ENCODE assay signal across 29 mouse cellular contexts in genomic region chr10:79545891-79546290, GRCm38 (mm10). TPM values are rescaled to one million over a fixed set of nuclear protein-coding genes. Genes with fewer than 3 reads are reported as not detected.
DNase-seq lines count a peak whose midpoint lies in the region; ATAC-seq and TF ChIP-seq lines count a peak whose summit lies in the region.
"Had no signal": no experiment of that assay in that cellular context is flagged by ENCODE, and none has a peak within 500 bp of the region (broad histone marks: within the 10 kb centered on the region; RNA-seq: fewer than 3 reads in every experiment).

No protein-coding gene starts in this region.

- no peak overlapping the region for H3K27ac ChIP-seq in forebrain, embryonic 11.5 days (ENCODE audit: low read depth, low read length)
- H3K27ac ChIP-seq in forebrain, embryonic 15.5 days (replicated peaks) = no peak overlapping the region
- H3K27ac ChIP-seq in heart, embryonic 10.5 days = no peak overlapping the region
- H3K27ac ChIP-seq in liver, postnatal 0 days (ENCODE audit: low read depth) = no peak overlapping the region
- no peak overlapping the region for H3K27ac ChIP-seq in liver, embryonic 12.5 days
- H3K27ac ChIP-seq: embryonic facial prominence, embryonic 10.5 days; embryonic facial prominence, embryonic 13.5 days; forebrain, embryonic 10.5 days; heart, embryonic 13.5 days; hindbrain, embryonic 10.5 days; hindbrain, embryonic 13.5 days had no signal

- no peak for TF ChIP-seq EP300 in liver, postnatal 0 days (IDR thresholded peaks at IDR 0.05; ENCODE audit: low read depth)

- H3K36me3 ChIP-seq in forebrain, embryonic 11.5 days (ENCODE audit: control insufficient read depth, insufficient read depth, low read length) = peaks cover 31% of the 10 kb centered on the region
- peaks cover 86% of the 10 kb centered on the region for H3K36me3 ChIP-seq in forebrain, embryonic 15.5 days
- peaks cover 94% of the 10 kb centered on the region for H3K36me3 ChIP-seq in heart, embryonic 10.5 days
- H3K36me3 ChIP-seq in liver, postnatal 0 days (replicated peaks; ENCODE audit: insufficient read depth, low read length) = peaks cover 32% of the 10 kb centered on the region
- peaks cover 99% of the 10 kb centered on the region for H3K36me3 ChIP-seq in liver, embryonic 12.5 days

- intact Hi-C loops in heart, postnatal 36 days (cut with DNase I) = no loop called here

- TF ChIP-seq CTCF in liver, postnatal 0 days (IDR thresholded peaks at IDR 0.05; ENCODE audit: low read depth) = no peak

- H3K4me1 ChIP-seq in forebrain, embryonic 11.5 days (replicated peaks; ENCODE audit: control insufficient read depth, insufficient read depth, low read length) = no peaks in the 10 kb centered on the region
- no peaks in the 10 kb centered on the region for H3K4me1 ChIP-seq in forebrain, embryonic 15.5 days
- peaks cover 23% of the 10 kb centered on the region; the same call in 1 of the 2 replicates for H3K4me1 ChIP-seq in heart, embryonic 10.5 days
- H3K4me1 ChIP-seq in liver, postnatal 0 days (ENCODE audit: insufficient read depth) = no peaks in the 10 kb centered on the region
- H3K4me1 ChIP-seq in liver, embryonic 12.5 days = no peaks in the 10 kb centered on the region
- H3K4me1 ChIP-seq: embryonic facial prominence, embryonic 10.5 days; embryonic facial prominence, embryonic 13.5 days; forebrain, embryonic 10.5 days; hindbrain, embryonic 10.5 days; hindbrain, embryonic 13.5 days had no signal

- no peak overlapping the region for H3K4me2 ChIP-seq in forebrain, embryonic 11.5 days (ENCODE audit: low read depth, low read length, severe bottlenecking)
- H3K4me2 ChIP-seq in forebrain, embryonic 15.5 days (replicated peaks) = no peak overlapping the region
- H3K4me2 ChIP-seq in liver, postnatal 0 days (ENCODE audit: low read depth, low read length) = no peak overlapping the region
- no peak overlapping the region for H3K4me2 ChIP-seq in liver, embryonic 12.5 days
- H3K4me2 ChIP-seq: embryonic facial prominence, embryonic 13.5 days; heart, embryonic 13.5 days; hindbrain, embryonic 13.5 days had no signal

- H3K9me3 ChIP-seq in forebrain, embryonic 11.5 days (ENCODE audit: control insufficient read depth, low read length) = no peaks in the 10 kb centered on the region
- no peaks in the 10 kb centered on the region for H3K9me3 ChIP-seq in forebrain, embryonic 15.5 days
- H3K9me3 ChIP-seq in heart, embryonic 10.5 days = no peaks in the 10 kb centered on the region
- H3K9me3 ChIP-seq in liver, postnatal 0 days (ENCODE audit: low read length) = no peaks in the 10 kb centered on the region
- H3K9me3 ChIP-seq in liver, embryonic 12.5 days (replicated peaks) = no peaks in the 10 kb centered on the region
- H3K9me3 ChIP-seq: embryonic facial prominence, embryonic 10.5 days; embryonic facial prominence, embryonic 13.5 days; forebrain, embryonic 10.5 days; heart, embryonic 13.5 days; hindbrain, embryonic 10.5 days; hindbrain, embryonic 13.5 days had no signal

- no peak overlapping the region for H3K4me3 ChIP-seq in forebrain, embryonic 11.5 days (ENCODE audit: low read depth, low read length)
- no peak overlapping the region for H3K4me3 ChIP-seq in forebrain, embryonic 15.5 days
- H3K4me3 ChIP-seq in heart, embryonic 10.5 days = no peak overlapping the region
- no peak overlapping the region for H3K4me3 ChIP-seq in liver, postnatal 0 days (ENCODE audit: low read depth, low read length)
- H3K4me3 ChIP-seq in liver, embryonic 12.5 days = no peak overlapping the region
- H3K4me3 ChIP-seq: embryonic facial prominence, embryonic 10.5 days; embryonic facial prominence, embryonic 13.5 days; erythroblast, embryonic 14.5 days; forebrain, embryonic 10.5 days; heart, embryonic 13.5 days; hindbrain, embryonic 10.5 days; hindbrain, embryonic 13.5 days had no signal

- DNase-seq in forebrain, embryonic 11.5 days (ENCODE audit: low spot score) = peak; percentile 42
- DNase-seq in heart, embryonic 10.5 days (ENCODE audit: low spot score) = peak; percentile 66
- no peak for DNase-seq in heart, postnatal 36 days
- DNase-seq in liver, postnatal 0 days = peak; percentile 8
- DNase-seq: adrenal gland, adult 8-10 months; adrenal gland, postnatal 25 days; cerebellum, adult 8-10 months; cerebellum, postnatal 36 days; embryo, embryonic 11 days; gastrocnemius, postnatal 25 days; heart, postnatal 14 days had no signal

- H3K27me3 ChIP-seq in forebrain, embryonic 11.5 days (ENCODE audit: control insufficient read depth, insufficient read depth, low read length) = no peaks in the 10 kb centered on the region
- H3K27me3 ChIP-seq in forebrain, embryonic 15.5 days = no peaks in the 10 kb centered on the region
- H3K27me3 ChIP-seq in heart, embryonic 10.5 days (ENCODE audit: insufficient read depth, poor library complexity, severe bottlenecking) = no peaks in the 10 kb centered on the region
- H3K27me3 ChIP-seq in liver, postnatal 0 days (ENCODE audit: insufficient read depth, low read length) = no peaks in the 10 kb centered on the region
- no peaks in the 10 kb centered on the region for H3K27me3 ChIP-seq in liver, embryonic 12.5 days (replicated peaks)
- H3K27me3 ChIP-seq: embryonic facial prominence, embryonic 13.5 days; heart, embryonic 13.5 days; hindbrain, embryonic 13.5 days had no signal

- 90% methylated on average over 12 of the region's 12 CpGs for WGBS in forebrain, embryonic 11.5 days
- WGBS in forebrain, embryonic 15.5 days = 89% methylated on average over 12 of the region's 12 CpGs
- 86% methylated on average over 12 of the region's 12 CpGs for WGBS in heart, embryonic 10.5 days
- WGBS in liver, postnatal 0 days (ENCODE audit: insufficient replicate concordance) = 89% methylated on average over 12 of the region's 12 CpGs
- WGBS in liver, embryonic 12.5 days (ENCODE audit: insufficient replicate concordance) = 79% methylated on average over 12 of the region's 12 CpGs

- no peak overlapping the region for H3K9ac ChIP-seq in forebrain, embryonic 11.5 days (ENCODE audit: low read length)
- H3K9ac ChIP-seq in forebrain, embryonic 15.5 days (replicated peaks) = no peak overlapping the region
- no peak overlapping the region for H3K9ac ChIP-seq in liver, postnatal 0 days (replicated peaks)
- H3K9ac ChIP-seq in liver, embryonic 12.5 days = no peak overlapping the region
- H3K9ac ChIP-seq: embryonic facial prominence, embryonic 13.5 days; heart, embryonic 13.5 days; hindbrain, embryonic 13.5 days had no signal

- ATAC-seq in forebrain, embryonic 11.5 days (replicated peaks; ENCODE audit: low FRiP score) = no peak
- ATAC-seq in forebrain, embryonic 15.5 days (replicated peaks) = no peak
- no peak for ATAC-seq in liver, postnatal 0 days
- no peak for ATAC-seq in liver, embryonic 12.5 days
- ATAC-seq: activated CD4-positive, CD25-positive, alpha-beta regulatory T cell, adult 4 months; forebrain, embryonic 14.5 days; hindbrain, embryonic 16.5 days; intestine, postnatal 0 days had no signal

RNA-seq across cellular contexts. Expression of gene Mier2, which starts 9.1 kb away (rescaled TPM):
- polyA plus RNA-seq in forebrain, embryonic 11.5 days (2014; fragmentation: Nextera tagmentation; extraction: Ambion mirVana) = 64.4 and 67.7 TPM in 2 replicates
- 60.1 and 61.7 TPM in 2 replicates for polyA plus RNA-seq in forebrain, embryonic 15.5 days (2015; fragmentation: Nextera tagmentation; extraction: Ambion mirVana)
- polyA plus RNA-seq in heart, embryonic 10.5 days (2016; fragmentation: Nextera tagmentation; extraction: Ambion mirVana) = 46.6 and 53.9 TPM in 2 replicates
- total RNA-seq in heart, postnatal 36 days (2021) = 10 to 100 TPM; 11.1 to 12.7 TPM
- 8.6 and 9.0 TPM in 2 replicates for polyA plus RNA-seq in liver, postnatal 0 days (2015; fragmentation: Nextera tagmentation; extraction: Ambion mirVana)
- polyA plus RNA-seq in liver, embryonic 12.5 days (2016; fragmentation: Nextera tagmentation; extraction: Ambion mirVana) = 20.1 and 20.5 TPM in 2 replicates

RNA-seq across cellular contexts. Expression of gene Plpp2, which starts 12.3 kb away (rescaled TPM):
- 14.2 and 15.6 TPM in 2 replicates for polyA plus RNA-seq in forebrain, embryonic 11.5 days (2014; fragmentation: Nextera tagmentation; extraction: Ambion mirVana)
- polyA plus RNA-seq in forebrain, embryonic 15.5 days (2015; fragmentation: Nextera tagmentation; extraction: Ambion mirVana) = 8.8 and 10.7 TPM in 2 replicates
- 16.8 and 24.1 TPM in 2 replicates for polyA plus RNA-seq in heart, embryonic 10.5 days (2016; fragmentation: Nextera tagmentation; extraction: Ambion mirVana)
- total RNA-seq in heart, postnatal 36 days (2021) = 1 to 10 TPM; 2.2 to 2.7 TPM
- 32.7 and 38.8 TPM in 2 replicates for polyA plus RNA-seq in liver, postnatal 0 days (2015; fragmentation: Nextera tagmentation; extraction: Ambion mirVana)
- polyA plus RNA-seq in liver, embryonic 12.5 days (2016; fragmentation: Nextera tagmentation; extraction: Ambion mirVana) = 18.0 and 19.9 TPM in 2 replicates

RNA-seq across cellular contexts. Expression of gene Theg, which starts 41.2 kb away (rescaled TPM):
- not detected in 2 replicates for polyA plus RNA-seq in forebrain, embryonic 11.5 days (2014; fragmentation: Nextera tagmentation; extraction: Ambion mirVana)
- polyA plus RNA-seq in forebrain, embryonic 15.5 days (2015; fragmentation: Nextera tagmentation; extraction: Ambion mirVana) = not detected in 2 replicates
- not detected in 2 replicates for polyA plus RNA-seq in heart, embryonic 10.5 days (2016; fragmentation: Nextera tagmentation; extraction: Ambion mirVana)
- total RNA-seq in heart, postnatal 36 days (2021) = not detected
- polyA plus RNA-seq in liver, postnatal 0 days (2015; fragmentation: Nextera tagmentation; extraction: Ambion mirVana) = not detected in 2 replicates
- polyA plus RNA-seq in liver, embryonic 12.5 days (2016; fragmentation: Nextera tagmentation; extraction: Ambion mirVana) = not detected in 2 replicates
- total RNA-seq: adrenal gland, adult 8-10 months; adrenal gland, postnatal 25 days; ES-E14; gastrocnemius, adult 8-10 months; gastrocnemius, postnatal 25 days; heart, adult 8-10 months; heart, postnatal 14 days had no signal
- polyA plus RNA-seq: activated CD4-positive, CD25-positive, alpha-beta regulatory T cell, adult 4 months; brain, embryonic 14.5 days; embryonic facial prominence, embryonic 10.5 days; embryonic facial prominence, embryonic 13.5 days; erythroblast, embryonic 14.5 days; forebrain, embryonic 10.5 days; forebrain, embryonic 14.5 days; heart, embryonic 13.5 days; heart, embryonic 16.5 days; hindbrain, embryonic 10.5 days; hindbrain, embryonic 13.5 days; hindbrain, embryonic 16.5 days; intestine, postnatal 0 days had no signal

Comparison
In these comparisons a context has a peak if more than half of its experiments do, and no peak if none do; other contexts are left out.
1. DNase-seq: peak in forebrain, embryonic 11.5 days (single experiment), heart, embryonic 10.5 days (single experiment) and liver, postnatal 0 days (single experiment); none in heart, postnatal 36 days (0 of 2).